Mouse (Mus musculus): ENCODE measurements around the gene Slc37a3.

- TF ChIP-seq POLR2A (IDR thresholded peaks at IDR 0.05; ENCODE audit: borderline replicate concordance, insufficient read depth, low read length): no peak
- no peak for TF ChIP-seq CTCF (IDR thresholded peaks at IDR 0.05; ENCODE audit: borderline replicate concordance, insufficient read depth, low read depth, low read length)
Measured at GRCm38 (mm10) chr6:39314461-39314860, 63.0 kb downstream of the Slc37a3 start.

Data from cerebellum, adult 2 months (tissue).